Mouse (Mus musculus): ENCODE results near the gene Smarcad1. TPM values are rescaled to one million over a fixed set of nuclear protein-coding genes. Genes with fewer than 3 reads are reported as not detected.

The Smarcad1 gene
- polyA plus RNA-seq, 1 experiment from 2014 or later: 171 TPM

- WGBS: 36% methylated on average over 6 of the region's 6 CpGs
- H3K4me2 ChIP-seq (replicated peaks; ENCODE audit: low read depth, low read length): no peak overlapping the region
- ATAC-seq (ENCODE audit: low FRiP score): no peak
- H3K4me1 ChIP-seq (replicated peaks; ENCODE audit: control insufficient read depth, insufficient read depth, low read length): no peaks in the 10 kb centered on the region
- no peaks in the 10 kb centered on the region for H3K27me3 ChIP-seq (ENCODE audit: control insufficient read depth, insufficient read depth, low read length)
- DNase-seq (ENCODE audit: low spot score): no peak
- no peaks in the 10 kb centered on the region for H3K9me3 ChIP-seq (ENCODE audit: control insufficient read depth, low read length)
- no peak overlapping the region for H3K4me3 ChIP-seq (ENCODE audit: low read depth, low read length)
- no peak overlapping the region for H3K9ac ChIP-seq (ENCODE audit: low read depth, low read length)
- no peak overlapping the region for H3K27ac ChIP-seq (ENCODE audit: low read depth, low read length)
- no peaks in the 10 kb centered on the region for H3K36me3 ChIP-seq (ENCODE audit: control insufficient read depth, insufficient read depth, low read length)
These were observed 90.0 kb downstream of the Smarcad1 start for GRCm38 (mm10) chr6:65132376-65132775.

- H3K27me3 ChIP-seq (ENCODE audit: control insufficient read depth, insufficient read depth, low read length): no peaks in the 10 kb centered on the region
- no peaks in the 10 kb centered on the region for H3K9me3 ChIP-seq (ENCODE audit: control insufficient read depth, low read length)
- no peak for DNase-seq (ENCODE audit: low spot score)
- H3K4me3 ChIP-seq (ENCODE audit: low read depth, low read length): no peak overlapping the region
- no peaks in the 10 kb centered on the region for H3K36me3 ChIP-seq (ENCODE audit: control insufficient read depth, insufficient read depth, low read length)
- ATAC-seq (ENCODE audit: low FRiP score): peak; percentile 49
- 42% methylated on average over 2 of the region's 2 CpGs for WGBS
- H3K4me2 ChIP-seq (replicated peaks; ENCODE audit: low read depth, low read length): no peak overlapping the region
- H3K4me1 ChIP-seq (replicated peaks; ENCODE audit: control insufficient read depth, insufficient read depth, low read length): no peaks in the 10 kb centered on the region
- no peak overlapping the region for H3K27ac ChIP-seq (ENCODE audit: low read depth, low read length)
- no peak overlapping the region for H3K9ac ChIP-seq (ENCODE audit: low read depth, low read length)
These were observed 95.4 kb downstream of the Smarcad1 start for GRCm38 (mm10) chr6:65137802-65138201.

GRCm38 (mm10) chr6:65138243-65138642 is 95.9 kb downstream of the Smarcad1 start:
- no peak overlapping the region for H3K27ac ChIP-seq (ENCODE audit: low read depth, low read length)
- no peaks in the 10 kb centered on the region for H3K9me3 ChIP-seq (ENCODE audit: control insufficient read depth, low read length)
- H3K36me3 ChIP-seq (ENCODE audit: control insufficient read depth, insufficient read depth, low read length): no peaks in the 10 kb centered on the region
- no peak for DNase-seq (ENCODE audit: low spot score)
- no peak overlapping the region for H3K4me3 ChIP-seq (ENCODE audit: low read depth, low read length)
- H3K4me2 ChIP-seq (replicated peaks; ENCODE audit: low read depth, low read length): no peak overlapping the region
- H3K4me1 ChIP-seq (replicated peaks; ENCODE audit: control insufficient read depth, insufficient read depth, low read length): no peaks in the 10 kb centered on the region
- H3K27me3 ChIP-seq (ENCODE audit: control insufficient read depth, insufficient read depth, low read length): no peaks in the 10 kb centered on the region
- no peak overlapping the region for H3K9ac ChIP-seq (ENCODE audit: low read depth, low read length)
- ATAC-seq (ENCODE audit: low FRiP score): no peak
- WGBS: 81% methylated on average over 1 of the region's 1 CpGs

GRCm38 (mm10) chr6:65140082-65140749 is 97.8 kb downstream of the Smarcad1 start:
- no peaks in the 10 kb centered on the region for H3K36me3 ChIP-seq (ENCODE audit: control insufficient read depth, insufficient read depth, low read length)
- no peak overlapping the region for H3K9ac ChIP-seq (ENCODE audit: low read depth, low read length)
- peak; percentile 80 for ATAC-seq (ENCODE audit: low FRiP score)
- H3K4me2 ChIP-seq (replicated peaks; ENCODE audit: low read depth, low read length): no peak overlapping the region
- DNase-seq (ENCODE audit: low spot score): peak; percentile 30
- no peaks in the 10 kb centered on the region for H3K9me3 ChIP-seq (ENCODE audit: control insufficient read depth, low read length)
- no peak overlapping the region for H3K4me3 ChIP-seq (ENCODE audit: low read depth, low read length)
- WGBS: 49% methylated on average over 5 of the region's 5 CpGs
- no peaks in the 10 kb centered on the region for H3K4me1 ChIP-seq (replicated peaks; ENCODE audit: control insufficient read depth, insufficient read depth, low read length)
- H3K27ac ChIP-seq (ENCODE audit: low read depth, low read length): peak overlapping the region; percentile 67
- H3K27me3 ChIP-seq (ENCODE audit: control insufficient read depth, insufficient read depth, low read length): no peaks in the 10 kb centered on the region

GRCm38 (mm10) chr6:65140750-65141243 is 98.4 kb downstream of the Smarcad1 start:
- no peaks in the 10 kb centered on the region for H3K36me3 ChIP-seq (ENCODE audit: control insufficient read depth, insufficient read depth, low read length)
- H3K9me3 ChIP-seq (ENCODE audit: control insufficient read depth, low read length): no peaks in the 10 kb centered on the region
- no peak overlapping the region for H3K9ac ChIP-seq (ENCODE audit: low read depth, low read length)
- no peaks in the 10 kb centered on the region for H3K4me1 ChIP-seq (replicated peaks; ENCODE audit: control insufficient read depth, insufficient read depth, low read length)
- no peak overlapping the region for H3K4me3 ChIP-seq (ENCODE audit: low read depth, low read length)
- ATAC-seq (ENCODE audit: low FRiP score) (no peak), DNase-seq (ENCODE audit: low spot score) (no peak)
- WGBS: 67% methylated on average over 6 of the region's 6 CpGs
- no peak overlapping the region; the same call in 1 of the 2 replicates for H3K27ac ChIP-seq (ENCODE audit: low read depth, low read length)
- no peak overlapping the region for H3K4me2 ChIP-seq (replicated peaks; ENCODE audit: low read depth, low read length)
- H3K27me3 ChIP-seq (ENCODE audit: control insufficient read depth, insufficient read depth, low read length): no peaks in the 10 kb centered on the region

GRCm38 (mm10) chr6:65142316-65142715 is 99.9 kb downstream of the Smarcad1 start:
- Histone ChIP-seq H3K9ac (ENCODE audit: low read depth, low read length) (no peak overlapping the region), H3K9me3 (ENCODE audit: control insufficient read depth, low read length) (no peaks in the 10 kb centered on the region), H3K27me3 (ENCODE audit: control insufficient read depth, insufficient read depth, low read length) (no peaks in the 10 kb centered on the region), H3K4me1 (replicated peaks; ENCODE audit: control insufficient read depth, insufficient read depth, low read length) (no peaks in the 10 kb centered on the region), H3K4me3 (ENCODE audit: low read depth, low read length) (no peak overlapping the region), H3K36me3 (ENCODE audit: control insufficient read depth, insufficient read depth, low read length) (no peaks in the 10 kb centered on the region), H3K4me2 (replicated peaks; ENCODE audit: low read depth, low read length) (no peak overlapping the region), H3K27ac (ENCODE audit: low read depth, low read length) (no peak overlapping the region)
- WGBS: 74% methylated on average over 1 of the region's 1 CpGs
- DNase-seq (ENCODE audit: low spot score) (no peak), ATAC-seq (ENCODE audit: low FRiP score) (no peak)

- peak; percentile 76 for ATAC-seq (ENCODE audit: low FRiP score)
- no peak within 1 kb of the TSS for H3K27ac ChIP-seq (ENCODE audit: low read depth, low read length)
- WGBS: 28% methylated on average over 16 of the region's 16 CpGs
These were observed 102.3 kb downstream of the Smarcad1 start, which contains the start of gene Hpgds for GRCm38 (mm10) chr6:65144621-65145205. Hpgds (minus strand) TSS chr6:65144908.

GRCm38 (mm10) chr6:65146363-65146762 is 104.0 kb downstream of the Smarcad1 start:
- Histone ChIP-seq H3K27me3 (ENCODE audit: control insufficient read depth, insufficient read depth, low read length) (no peaks in the 10 kb centered on the region), H3K36me3 (ENCODE audit: control insufficient read depth, insufficient read depth, low read length) (no peaks in the 10 kb centered on the region), H3K9me3 (ENCODE audit: control insufficient read depth, low read length) (no peaks in the 10 kb centered on the region), H3K9ac (ENCODE audit: low read depth, low read length) (no peak overlapping the region), H3K4me1 (replicated peaks; ENCODE audit: control insufficient read depth, insufficient read depth, low read length) (no peaks in the 10 kb centered on the region), H3K4me2 (replicated peaks; ENCODE audit: low read depth, low read length) (no peak overlapping the region), H3K4me3 (ENCODE audit: low read depth, low read length) (no peak overlapping the region), H3K27ac (ENCODE audit: low read depth, low read length) (no peak overlapping the region)
- WGBS: 86% methylated on average over 4 of the region's 4 CpGs
- DNase-seq (ENCODE audit: low spot score): no peak
- no peak for ATAC-seq (ENCODE audit: low FRiP score)

More at GRCm38 (mm10) chr6:65144621-65145205, 102.3 kb downstream of the Smarcad1 start, which contains the start of gene Hpgds:
- Histone ChIP-seq H3K9ac (ENCODE audit: low read depth, low read length) (no peak within 1 kb of the TSS), H3K9me3 (ENCODE audit: control insufficient read depth, low read length) (no peaks in the 10 kb centered on the region), H3K27me3 (ENCODE audit: control insufficient read depth, insufficient read depth, low read length) (no peaks in the 10 kb centered on the region), H3K4me3 (ENCODE audit: low read depth, low read length) (no peak within 1 kb of the TSS), H3K4me1 (replicated peaks; ENCODE audit: control insufficient read depth, insufficient read depth, low read length) (no peaks in the 10 kb centered on the region), H3K4me2 (replicated peaks; ENCODE audit: low read depth, low read length) (0 out of 2 replicates have a peak within 1 kb of the TSS, but pooled peaks have one; percentile 2), H3K36me3 (ENCODE audit: control insufficient read depth, insufficient read depth, low read length) (no peaks in the 10 kb centered on the region)
- peak; percentile 57 for DNase-seq (ENCODE audit: low spot score)

Measured in hindbrain, embryonic 11.5 days (tissue).